Mouse (Mus musculus): ENCODE results near the gene Itih4. TPM values are rescaled to one million over a fixed set of nuclear protein-coding genes. Genes with fewer than 3 reads are reported as not detected.

Gene Itih4
- total and polyA plus RNA-seq, 3 experiments: 4.7 to 7.3 (median 7.1) TPM

- intact Hi-C loops (cut with DNase I): loop anchor here (1.0 to 5.0 kb wide), 2 partner anchors 14 to 66 kb away; no protein-coding TSS in a partner anchor
- TF ChIP-seq EP300 (IDR thresholded peaks at IDR 0.05; ENCODE audit: insufficient read depth, low read depth, low read length) (no peak), POLR2A (IDR thresholded peaks at IDR 0.05; ENCODE audit: insufficient read depth, low read depth, low read length) (no peak), CTCF (IDR thresholded peaks at IDR 0.05) (peak; percentile 92)
- WGBS: 78% methylated on average over 17 of the region's 17 CpGs
These were observed 5.2 kb upstream of the Itih4 start for GRCm38 (mm10) chr14:30880811-30881717.

DNA sequence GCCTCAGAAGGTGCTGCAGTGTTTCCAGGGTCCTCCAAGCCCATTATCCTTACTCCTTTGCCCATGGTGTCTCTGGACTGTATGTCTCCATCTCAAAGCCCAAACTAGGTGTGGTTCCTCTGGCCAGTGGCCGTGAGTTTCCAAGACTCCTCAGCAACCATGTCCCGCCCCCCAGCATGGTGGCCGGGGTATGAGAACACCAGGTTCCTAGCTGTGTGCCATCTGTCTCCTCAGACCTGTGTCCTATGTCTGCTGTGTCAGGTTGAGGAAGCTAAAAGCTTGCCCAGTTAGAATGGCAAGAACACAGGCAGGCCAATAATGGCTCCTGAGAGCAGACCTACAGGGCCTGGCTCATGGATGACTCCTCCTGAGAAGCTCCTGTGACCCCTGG, 4.6 kb upstream of the Itih4 start:
- no peak; the same call in 1 of the 2 replicates for TF ChIP-seq CTCF (IDR thresholded peaks at IDR 0.05)
- H3K36me3 ChIP-seq (ENCODE audit: control insufficient read depth, insufficient read depth, low read length): no peaks in the 10 kb centered on the region
- H3K4me3 ChIP-seq: no peak overlapping the region
- no peak overlapping the region for H3K27ac ChIP-seq
- DNase-seq: no peak
- no peaks in the 10 kb centered on the region for H3K27me3 ChIP-seq (ENCODE audit: control insufficient read depth, insufficient read depth, low read length)
- intact Hi-C loops (cut with DNase I): loop anchor here (1.0 to 5.0 kb wide), 2 partner anchors 14 to 66 kb away; no protein-coding TSS in a partner anchor
- no peak overlapping the region for H3K9ac ChIP-seq (ENCODE audit: low read depth, low read length)
- no peaks in the 10 kb centered on the region for H3K79me2 ChIP-seq (replicated peaks; ENCODE audit: control insufficient read depth, insufficient read depth, low read length)
- peaks cover 11% of the 10 kb centered on the region for H3K4me1 ChIP-seq (ENCODE audit: control insufficient read depth, insufficient read depth, low read length)
- WGBS: 95% methylated on average over 3 of the region's 3 CpGs

More at GRCm38 (mm10) chr14:30880811-30881717, 5.2 kb upstream of the Itih4 start:
- no peak overlapping the region for H3K4me3 ChIP-seq
- peak overlapping the region; percentile 85; the same call in 1 of the 2 replicates for H3K27ac ChIP-seq
- DNase-seq: peak; percentile 52 to 82
- H3K9ac ChIP-seq (ENCODE audit: low read depth, low read length): no peak overlapping the region
- H3K4me1 ChIP-seq (ENCODE audit: control insufficient read depth, insufficient read depth, low read length): peaks cover 13% of the 10 kb centered on the region
- H3K79me2 ChIP-seq (replicated peaks; ENCODE audit: control insufficient read depth, insufficient read depth, low read length): no peaks in the 10 kb centered on the region
- no peaks in the 10 kb centered on the region for H3K36me3 ChIP-seq (ENCODE audit: control insufficient read depth, insufficient read depth, low read length)
- H3K27me3 ChIP-seq (ENCODE audit: control insufficient read depth, insufficient read depth, low read length): no peaks in the 10 kb centered on the region

- no peak overlapping the region for H3K4me3 ChIP-seq
- TF ChIP-seq CTCF (IDR thresholded peaks at IDR 0.05) (no peak), POLR2A (IDR thresholded peaks at IDR 0.05; ENCODE audit: insufficient read depth, low read depth, low read length) (no peak), EP300 (IDR thresholded peaks at IDR 0.05; ENCODE audit: insufficient read depth, low read depth, low read length) (no peak)
- H3K27me3 ChIP-seq (ENCODE audit: control insufficient read depth, insufficient read depth, low read length): no peaks in the 10 kb centered on the region
- H3K27ac ChIP-seq: no peak overlapping the region
- intact Hi-C loops (cut with DNase I): no loop called here
- H3K79me2 ChIP-seq (replicated peaks; ENCODE audit: control insufficient read depth, insufficient read depth, low read length): no peaks in the 10 kb centered on the region
- H3K36me3 ChIP-seq (ENCODE audit: control insufficient read depth, insufficient read depth, low read length): no peaks in the 10 kb centered on the region
- WGBS: 14% methylated on average over 3 of the region's 3 CpGs
- no peak overlapping the region for H3K9ac ChIP-seq (ENCODE audit: low read depth, low read length)
- H3K4me1 ChIP-seq (ENCODE audit: control insufficient read depth, insufficient read depth, low read length): peaks cover 4% of the 10 kb centered on the region
- DNase-seq: no peak
These were observed 978 bp upstream of the Itih4 start for GRCm38 (mm10) chr14:30885298-30885697.

DNA sequence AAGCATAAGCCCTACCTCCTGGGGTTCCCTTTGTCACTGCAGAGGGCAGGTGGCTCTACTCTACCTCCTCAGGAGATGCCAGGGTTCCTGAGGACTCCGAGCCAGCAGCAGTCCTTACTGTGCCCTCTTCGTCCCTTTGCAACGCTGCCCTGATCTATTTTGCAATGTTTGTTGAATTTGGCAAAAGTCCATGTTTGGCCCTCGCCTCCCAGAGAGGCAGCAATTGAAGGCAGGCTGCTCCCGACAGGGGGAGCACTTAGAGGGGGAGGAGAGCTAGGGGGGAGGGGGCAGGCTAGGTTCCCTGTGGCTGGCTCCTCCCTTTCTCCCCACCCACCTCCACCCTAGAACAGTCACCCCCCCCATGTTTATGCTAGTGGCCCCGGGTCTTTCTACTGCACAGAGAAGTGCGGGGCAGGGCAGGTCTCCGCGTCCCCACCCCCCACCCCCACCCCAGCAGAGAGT, 2.0 kb downstream of the Itih4 start:
- Histone ChIP-seq H3K27ac (peak overlapping the region; percentile 61), H3K36me3 (ENCODE audit: control insufficient read depth, insufficient read depth, low read length) (no peaks in the 10 kb centered on the region), H3K4me1 (ENCODE audit: control insufficient read depth, insufficient read depth, low read length) (peaks cover 4% of the 10 kb centered on the region), H3K79me2 (replicated peaks; ENCODE audit: control insufficient read depth, insufficient read depth, low read length) (no peaks in the 10 kb centered on the region), H3K27me3 (ENCODE audit: control insufficient read depth, insufficient read depth, low read length) (no peaks in the 10 kb centered on the region), H3K4me3 (no peak overlapping the region), H3K9ac (ENCODE audit: low read depth, low read length) (no peak overlapping the region)
- intact Hi-C loops (cut with DNase I): no loop called here
- WGBS: 4% methylated on average over 9 of the region's 9 CpGs
- DNase-seq: peak; percentile 65 to 69
- TF ChIP-seq EP300 (IDR thresholded peaks at IDR 0.05; ENCODE audit: insufficient read depth, low read depth, low read length): no peak
- TF ChIP-seq CTCF (IDR thresholded peaks at IDR 0.05): peak; percentile 56
- no peak for TF ChIP-seq POLR2A (IDR thresholded peaks at IDR 0.05; ENCODE audit: insufficient read depth, low read depth, low read length)

DNA sequence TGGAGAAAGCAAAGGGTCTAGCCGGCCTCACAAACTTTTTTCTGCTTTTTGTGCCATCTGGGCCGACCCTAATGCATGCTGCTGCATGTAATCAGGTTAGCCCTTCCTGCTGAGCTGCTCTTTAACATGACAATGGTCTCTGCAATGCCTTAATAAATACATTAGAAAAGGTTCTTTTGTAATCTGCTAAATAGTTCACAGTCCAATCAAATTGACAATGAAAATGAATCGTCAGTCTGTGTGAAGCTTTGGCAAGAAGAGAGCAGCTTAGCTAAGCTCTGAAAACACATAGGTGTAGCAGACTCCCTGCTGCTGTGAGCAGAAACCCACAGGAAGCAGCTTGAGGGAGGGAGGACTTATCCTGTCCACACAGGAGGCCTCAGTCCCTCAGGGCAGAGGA, 13.7 kb downstream of the Itih4 start:
- no peak for DNase-seq
- H3K36me3 ChIP-seq (ENCODE audit: control insufficient read depth, insufficient read depth, low read length): no peaks in the 10 kb centered on the region
- no peaks in the 10 kb centered on the region for H3K27me3 ChIP-seq (ENCODE audit: control insufficient read depth, insufficient read depth, low read length)
- no peak overlapping the region for H3K4me3 ChIP-seq
- no peak overlapping the region for H3K27ac ChIP-seq
- intact Hi-C loops (cut with DNase I): no loop called here
- no peaks in the 10 kb centered on the region for H3K79me2 ChIP-seq (replicated peaks; ENCODE audit: control insufficient read depth, insufficient read depth, low read length)
- no peak for TF ChIP-seq EP300 (IDR thresholded peaks at IDR 0.05; ENCODE audit: insufficient read depth, low read depth, low read length)
- no peak for TF ChIP-seq POLR2A (IDR thresholded peaks at IDR 0.05; ENCODE audit: insufficient read depth, low read depth, low read length)
- TF ChIP-seq CTCF (IDR thresholded peaks at IDR 0.05): no peak
- H3K4me1 ChIP-seq (ENCODE audit: control insufficient read depth, insufficient read depth, low read length): no peaks in the 10 kb centered on the region
- WGBS: 64% methylated on average over 3 of the region's 3 CpGs
- H3K9ac ChIP-seq (ENCODE audit: low read depth, low read length): no peak overlapping the region

- DNase-seq: no peak
- Histone ChIP-seq H3K4me3 (no peak overlapping the region), H3K4me1 (ENCODE audit: control insufficient read depth, insufficient read depth, low read length) (no peaks in the 10 kb centered on the region), H3K27ac (no peak overlapping the region), H3K36me3 (ENCODE audit: control insufficient read depth, insufficient read depth, low read length) (no peaks in the 10 kb centered on the region), H3K79me2 (replicated peaks; ENCODE audit: control insufficient read depth, insufficient read depth, low read length) (no peaks in the 10 kb centered on the region), H3K27me3 (ENCODE audit: control insufficient read depth, insufficient read depth, low read length) (no peaks in the 10 kb centered on the region), H3K9ac (ENCODE audit: low read depth, low read length) (no peak overlapping the region)
- WGBS: 84% methylated on average over 5 of the region's 5 CpGs
- no peak for TF ChIP-seq CTCF (IDR thresholded peaks at IDR 0.05)
- no peak for TF ChIP-seq POLR2A (IDR thresholded peaks at IDR 0.05; ENCODE audit: insufficient read depth, low read depth, low read length)
- no peak for TF ChIP-seq EP300 (IDR thresholded peaks at IDR 0.05; ENCODE audit: insufficient read depth, low read depth, low read length)
- intact Hi-C loops (cut with DNase I): no loop called here
These were observed 16.4 kb downstream of the Itih4 start for GRCm38 (mm10) chr14:30902628-30903027.

Measured in heart, adult 2 months (tissue).